Mouse (Mus musculus) embryonic facial prominence, embryonic 15.5 days (tissue): Measurements from ENCODE around the gene Faim. TPM values are rescaled to one million over a fixed set of nuclear protein-coding genes. Genes with fewer than 3 reads are reported as not detected.

Source experiments
- ATAC-seq: fragments of 200-750 bp; cut with Nextera tagmentation; 2 replicates; pipeline ENCODE4 v1.8.0; 2017; ENCODE audit warnings: low read depth, moderate TSS enrichment; ENCODE audit not compliant: insufficient number of reproducible peaks, low FRiP score, low TSS enrichment
- H3K27ac ChIP-seq: fragments of 300-500 bp; sonication (generic); replicated peaks from 2 replicates; pipeline ENCODE4 v1.5.1; 2015; ENCODE audit warnings: mild to moderate bottlenecking, inconsistent platforms
- H3K27me3 ChIP-seq: fragments of 300-500 bp; sonication (generic); 2 replicates; pipeline ENCODE4 v1.6.1; 2015; ENCODE audit warnings: inconsistent platforms
- H3K36me3 ChIP-seq: fragments of 300-500 bp; sonication (generic); 2 replicates; pipeline ENCODE4 v1.6.1; 2015; ENCODE audit warnings: mild to moderate bottlenecking, inconsistent platforms
- H3K4me1 ChIP-seq: fragments of 300-500 bp; sonication (generic); 2 replicates; pipeline ENCODE4 v1.6.1; 2015; ENCODE audit warnings: inconsistent platforms
- H3K4me2 ChIP-seq: fragments of 300-500 bp; sonication (generic); replicated peaks from 2 replicates; pipeline ENCODE4 v1.6.1; 2015; ENCODE audit warnings: mild to moderate bottlenecking, inconsistent platforms
- H3K4me3 ChIP-seq: fragments of 300-500 bp; sonication (generic); replicated peaks from 2 replicates; pipeline ENCODE4 v1.5.1; 2015; ENCODE audit warnings: mild to moderate bottlenecking, inconsistent platforms
- H3K9ac ChIP-seq: fragments of 300-500 bp; sonication (generic); 2 replicates; pipeline ENCODE4 v1.6.1; 2015; ENCODE audit warnings: inconsistent platforms
- H3K9me3 ChIP-seq: fragments of 300-500 bp; sonication (generic); replicated peaks from 2 replicates; pipeline ENCODE4 v1.6.1; 2016; ENCODE audit warnings: inconsistent platforms
- whole genome bisulfite sequencing: fragments of 180-500 bp; shearing (Covaris S2); methylation state at CpG from one replicate; pipeline ENCODE4 v1.1.7; 2015; 5-methylcytosine and 5-hydroxymethylcytosine counted together
- polyA plus RNA-seq: library from polyadenylated mRNA; unstranded; fragments of >200 nt; fragmentation: Nextera tagmentation; extraction: Ambion mirVana; gene quantifications from 2 replicates; pipeline ENCODE4 v1.2.1, GENCODE M21; 2015

Faim gene
- polyA plus RNA-seq, 1 experiment from 2014 or later: 47.6 TPM

- Histone ChIP-seq H3K36me3 (no peaks in the 10 kb centered on the region), H3K9ac (no peak overlapping the region), H3K4me3 (peak overlapping the region; percentile 50), H3K27ac (no peak overlapping the region), H3K9me3 (no peaks in the 10 kb centered on the region), H3K4me2 (peak overlapping the region; percentile 88; the same call in 1 of the 2 replicates), H3K27me3 (peaks cover 97% of the 10 kb centered on the region), H3K4me1 (peaks cover 28% of the 10 kb centered on the region)
- no peak for ATAC-seq
- WGBS: 3% methylated on average over 23 of the region's 23 CpGs
These were observed 28.3 kb upstream of the Faim start for GRCm38 (mm10) chr9:98957751-98958351.

- Histone ChIP-seq H3K4me3 (peak overlapping the region; percentile 8; the same call in 1 of the 2 replicates), H3K4me2 (no peak overlapping the region), H3K27ac (no peak overlapping the region), H3K9me3 (no peaks in the 10 kb centered on the region), H3K9ac (no peak overlapping the region), H3K4me1 (peaks cover 28% of the 10 kb centered on the region), H3K27me3 (peaks cover 97% of the 10 kb centered on the region), H3K36me3 (no peaks in the 10 kb centered on the region)
- ATAC-seq: no peak
- 12% methylated on average over 6 of the region's 6 CpGs for WGBS
These were observed 27.5 kb upstream of the Faim start for GRCm38 (mm10) chr9:98958628-98959027.

GRCm38 (mm10) chr9:98959851-98960250, 26.3 kb upstream of the Faim start:
- ATAC-seq: no peak
- H3K4me2 ChIP-seq: no peak overlapping the region
- no peak overlapping the region for H3K9ac ChIP-seq

DNA sequence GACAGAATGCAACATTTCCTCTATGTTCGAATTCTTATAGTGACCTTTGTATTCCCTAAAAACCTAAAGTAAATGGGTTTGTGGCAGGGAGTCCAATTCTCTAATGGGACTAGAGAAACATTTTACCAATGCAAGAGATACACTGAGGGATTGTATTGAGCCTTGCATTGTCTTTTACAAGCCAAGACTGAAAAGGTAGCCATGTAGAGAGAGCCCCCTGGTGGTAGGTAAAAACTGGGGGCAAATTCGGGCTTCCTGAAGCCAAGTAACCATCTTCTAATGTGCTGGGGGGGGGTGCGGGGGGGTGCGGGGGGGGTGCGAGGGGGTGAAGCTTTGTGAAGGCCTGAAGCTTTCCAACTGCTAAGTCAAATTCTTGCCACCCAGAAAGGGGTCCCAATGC, 25.8 kb upstream of the Faim start:
- peaks cover 95% of the 10 kb centered on the region for H3K27me3 ChIP-seq
- no peak overlapping the region for H3K4me3 ChIP-seq
- peaks cover 24% of the 10 kb centered on the region for H3K4me1 ChIP-seq
- H3K36me3 ChIP-seq: no peaks in the 10 kb centered on the region
- H3K9me3 ChIP-seq: no peaks in the 10 kb centered on the region
- H3K4me2 ChIP-seq: no peak overlapping the region
- no peak overlapping the region for H3K27ac ChIP-seq
- no peak overlapping the region for H3K9ac ChIP-seq
- 17% methylated on average over 5 of the region's 5 CpGs for WGBS
- no peak for ATAC-seq

More at GRCm38 (mm10) chr9:98959851-98960250, 26.3 kb upstream of the Faim start:
- 27% methylated on average over 3 of the region's 3 CpGs for whole genome bisulfite sequencing
- Histone ChIP-seq H3K9me3 (no peaks in the 10 kb centered on the region), H3K4me1 (peaks cover 25% of the 10 kb centered on the region), H3K27me3 (peaks cover 95% of the 10 kb centered on the region), H3K36me3 (no peaks in the 10 kb centered on the region), H3K4me3 (no peak overlapping the region), H3K27ac (no peak overlapping the region)

GRCm38 (mm10) chr9:98961591-98962477, 24.3 kb upstream of the Faim start:
- Histone ChIP-seq H3K4me2 (no peak overlapping the region), H3K36me3 (no peaks in the 10 kb centered on the region), H3K9me3 (no peaks in the 10 kb centered on the region), H3K9ac (no peak overlapping the region), H3K27ac (no peak overlapping the region), H3K4me3 (no peak overlapping the region), H3K4me1 (peaks cover 9% of the 10 kb centered on the region), H3K27me3 (peaks cover 91% of the 10 kb centered on the region)
- no peak for ATAC-seq
- WGBS: 13% methylated on average over 22 of the region's 22 CpGs

GRCm38 (mm10) chr9:98962478-98963142, 23.6 kb upstream of the Faim start:
- Histone ChIP-seq H3K27ac (no peak overlapping the region), H3K9ac (no peak overlapping the region), H3K4me1 (peaks cover 5% of the 10 kb centered on the region), H3K27me3 (peaks cover 92% of the 10 kb centered on the region), H3K36me3 (no peaks in the 10 kb centered on the region), H3K4me2 (no peak overlapping the region), H3K9me3 (no peaks in the 10 kb centered on the region), H3K4me3 (no peak overlapping the region)
- 4% methylated on average over 20 of the region's 20 CpGs for WGBS
- ATAC-seq: no peak

- ATAC-seq: no peak
- Histone ChIP-seq H3K4me2 (no peak overlapping the region), H3K36me3 (no peaks in the 10 kb centered on the region), H3K9ac (no peak overlapping the region), H3K4me3 (no peak overlapping the region), H3K27me3 (peaks cover 83% of the 10 kb centered on the region), H3K4me1 (peaks cover 5% of the 10 kb centered on the region), H3K27ac (no peak overlapping the region), H3K9me3 (no peaks in the 10 kb centered on the region)
- WGBS: 11% methylated on average over 18 of the region's 18 CpGs
These were observed 22.5 kb upstream of the Faim start for GRCm38 (mm10) chr9:98963661-98964060.

- Histone ChIP-seq H3K4me3 (peak overlapping the region; percentile 12; the same call in 1 of the 2 replicates), H3K27me3 (peaks cover 80% of the 10 kb centered on the region), H3K9ac (no peak overlapping the region), H3K27ac (no peak overlapping the region), H3K36me3 (no peaks in the 10 kb centered on the region), H3K9me3 (no peaks in the 10 kb centered on the region), H3K4me2 (peak overlapping the region; percentile 38; the same call in 1 of the 2 replicates), H3K4me1 (peaks cover 5% of the 10 kb centered on the region)
- 0 out of 2 replicates have a peak, but pooled peaks have one; percentile 39 for ATAC-seq
- 2% methylated on average over 18 of the region's 18 CpGs for WGBS
These were observed 21.1 kb upstream of the Faim start for GRCm38 (mm10) chr9:98965084-98965483.

DNA sequence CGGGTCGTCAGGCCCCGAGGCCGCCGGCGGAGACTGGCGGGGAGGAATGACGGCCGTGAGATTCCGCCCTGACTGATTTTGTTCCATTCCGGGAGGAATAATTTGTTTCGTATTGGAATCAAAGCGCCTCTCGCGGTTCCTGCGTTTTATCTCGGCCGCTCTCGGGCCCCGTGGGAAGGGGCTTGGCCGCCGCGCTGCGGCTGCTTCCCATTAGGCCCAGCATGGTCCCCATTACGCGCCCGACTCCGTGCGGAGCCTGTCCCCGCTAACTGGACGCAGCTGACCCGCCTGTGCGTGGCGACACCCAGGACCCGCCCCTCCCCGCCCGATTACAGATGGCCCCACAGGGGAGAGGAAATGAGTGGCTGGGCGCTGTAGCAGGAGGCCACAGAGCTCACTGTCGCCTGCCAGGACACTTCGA, 13.1 kb upstream of the Faim start:
- H3K4me3 ChIP-seq: peak overlapping the region; percentile 39
- peak overlapping the region; percentile 62 for H3K4me2 ChIP-seq
- H3K27me3 ChIP-seq: peaks cover 73% of the 10 kb centered on the region
- peaks cover 9% of the 10 kb centered on the region; the same call in 1 of the 2 replicates for H3K4me1 ChIP-seq
- WGBS: 1% methylated on average over 34 of the region's 40 CpGs
- no peak overlapping the region for H3K27ac ChIP-seq
- no peaks in the 10 kb centered on the region for H3K9me3 ChIP-seq
- H3K9ac ChIP-seq: no peak overlapping the region
- ATAC-seq: peak; percentile 41; the same call in 1 of the 2 replicates
- H3K36me3 ChIP-seq: no peaks in the 10 kb centered on the region

GRCm38 (mm10) chr9:98973561-98973960, 12.6 kb upstream of the Faim start:
- Histone ChIP-seq H3K9ac (no peak overlapping the region), H3K9me3 (no peaks in the 10 kb centered on the region), H3K4me2 (peak overlapping the region; percentile 62), H3K36me3 (no peaks in the 10 kb centered on the region), H3K27me3 (peaks cover 73% of the 10 kb centered on the region), H3K27ac (no peak overlapping the region), H3K4me3 (peak overlapping the region; percentile 39), H3K4me1 (peaks cover 9% of the 10 kb centered on the region; the same call in 1 of the 2 replicates)
- 5% methylated on average over 7 of the region's 7 CpGs for WGBS
- ATAC-seq: no peak

DNA sequence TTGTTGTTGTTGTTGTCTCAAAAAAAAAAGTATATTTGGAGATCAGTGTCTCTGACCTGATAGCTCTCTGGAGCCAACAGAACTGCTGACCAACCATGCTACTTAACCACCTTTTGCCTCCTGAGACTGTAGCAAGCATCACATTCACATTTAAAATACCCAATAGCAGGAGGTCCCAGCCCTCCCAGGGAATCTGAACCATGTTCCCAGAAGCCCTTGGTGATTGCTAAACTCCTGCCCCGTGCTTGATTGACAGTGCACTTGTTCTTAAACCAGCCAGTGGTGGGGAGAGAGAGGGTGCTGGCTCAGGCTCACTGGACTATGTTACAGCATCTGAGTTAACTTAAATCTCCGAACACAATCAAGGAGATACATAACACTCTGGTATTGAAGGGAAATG, 11.3 kb upstream of the Faim start:
- no peak for ATAC-seq
- Histone ChIP-seq H3K4me1 (peaks cover 10% of the 10 kb centered on the region; the same call in 1 of the 2 replicates), H3K4me2 (no peak overlapping the region), H3K36me3 (no peaks in the 10 kb centered on the region), H3K9ac (no peak overlapping the region), H3K4me3 (no peak overlapping the region), H3K27ac (no peak overlapping the region), H3K27me3 (peaks cover 64% of the 10 kb centered on the region), H3K9me3 (no peaks in the 10 kb centered on the region)
- WGBS: 25% methylated on average over 2 of the region's 2 CpGs
